Mouse (Mus musculus): Measurements from ENCODE around the gene Gpa33. TPM values are rescaled to one million over a fixed set of nuclear protein-coding genes. Genes with fewer than 3 reads are reported as not detected.

The Gpa33 gene
- total and polyA plus RNA-seq, 3 experiments = 0.04 TPM; not detected in 2

DNA sequence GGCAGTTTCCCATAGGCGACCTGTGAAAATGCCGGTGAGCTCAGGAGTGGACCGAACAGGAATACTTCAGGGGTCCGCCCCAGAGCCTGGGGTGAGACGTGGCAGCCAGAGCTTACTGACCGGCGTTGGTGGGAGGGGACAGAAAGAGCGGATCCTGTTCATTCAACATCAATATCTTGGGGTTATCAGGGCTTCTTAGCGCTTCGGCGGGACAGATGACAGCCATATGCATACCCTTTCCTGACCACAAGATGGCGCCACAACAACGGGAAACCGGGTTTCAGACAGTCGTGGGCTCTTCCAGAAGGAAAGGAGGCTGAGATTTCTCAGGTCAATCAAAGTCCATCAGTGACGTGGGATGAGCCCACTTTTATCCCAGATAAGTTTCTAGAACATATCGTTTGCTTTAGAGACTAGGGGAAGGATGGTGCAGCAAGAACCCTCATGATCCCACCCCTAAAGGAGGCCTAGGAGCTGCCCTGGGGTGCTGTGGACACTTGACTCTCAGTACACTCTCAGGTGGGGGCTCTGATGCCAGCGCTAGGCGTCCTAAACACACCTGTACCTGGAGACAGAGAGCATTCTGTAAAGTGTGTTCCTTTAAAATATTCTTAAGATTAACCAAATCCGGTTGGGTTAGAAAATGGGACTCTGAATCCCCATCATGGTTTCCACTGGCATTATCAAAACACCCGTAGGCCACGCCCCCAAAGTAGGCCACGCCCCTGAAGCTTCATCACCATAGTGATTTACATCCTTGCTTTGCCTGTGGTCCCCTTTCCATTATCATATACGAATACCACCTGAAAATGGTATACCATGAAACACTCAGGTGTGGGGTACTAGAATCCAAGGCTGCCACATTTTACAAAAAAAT lies 30.8 kb downstream of the Gpa33 start:
- Histone ChIP-seq H3K36me3 (replicated peaks in 1 of 2; ENCODE audit: control insufficient read depth in 1 of 2, insufficient read depth in 1 of 2, low read length in 1 of 2) (no peaks in the 10 kb centered on the region), H3K27ac (ENCODE audit: insufficient read depth, low read depth) (no peak overlapping the region), H3K79me2 (replicated peaks; ENCODE audit: control insufficient read depth, extremely low read depth, insufficient read depth, poor library complexity, severe bottlenecking) (no peaks in the 10 kb centered on the region), H3K9me3 (replicated peaks; ENCODE audit: low read length) (no peaks in the 10 kb centered on the region), H3K4me1 (ENCODE audit: control insufficient read depth in 1 of 2, insufficient read depth in 2 of 2) (peaks cover 0 to 14% of the 10 kb centered on the region in 2 experiments; a peak in 2 of 4 replicates), H3K4me2 (ENCODE audit: insufficient read depth, low read depth, poor library complexity, severe bottlenecking) (peak overlapping the region; percentile 19), H3K4me3 (replicated peaks in 1 of 3; ENCODE audit: low read depth in 2 of 3, low read length in 2 of 3, poor library complexity in 1 of 3) (no peak overlapping the region), H3K27me3 (replicated peaks) (peaks cover 34% of the 10 kb centered on the region), H3K9ac (ENCODE audit: insufficient read depth, low read depth) (no peak overlapping the region)
- dilution Hi-C loops (cut with MboI; ENCODE audit: extremely low pct_ligation_motif_present, extremely low pct_unique_long_range_greater_than_20kb, low sequenced_read_pairs) = no loop called here
- peak; percentile 36; the same call in 1 of the 2 replicates for TF ChIP-seq IRF4 (IDR thresholded peaks at IDR 0.05; ENCODE audit: low read depth, low read length)
- peak; percentile 64; the same call in 1 of the 2 replicates for TF ChIP-seq MYC (IDR thresholded peaks at IDR 0.05; ENCODE audit: low read depth, low read length)
- TF ChIP-seq MEF2A (IDR thresholded peaks at IDR 0.05; ENCODE audit: borderline replicate concordance, low read depth, low read length) = peak; percentile 52; the same call in 1 of the 2 replicates
- TF ChIP-seq NELFE (IDR thresholded peaks at IDR 0.05; ENCODE audit: low read depth, low read length) = peak; percentile 54; the same call in 1 of the 2 replicates
- TF ChIP-seq UBTF (IDR thresholded peaks at IDR 0.05; ENCODE audit: low read depth, low read length) = no peak
- no peak for TF ChIP-seq JUND (conservative IDR thresholded peaks at IDR 0.05; ENCODE audit: low read depth, low read length)
- TF ChIP-seq MAX (IDR thresholded peaks at IDR 0.05; ENCODE audit: low read length) = peak; percentile 39; the same call in 1 of the 2 replicates
- peak; percentile 89 for TF ChIP-seq SMC3 (IDR thresholded peaks at IDR 0.05; ENCODE audit: low read depth, low read length)
- 0 out of 2 replicates have a peak, but pooled peaks have one; percentile 21 for TF ChIP-seq NRF1 (IDR thresholded peaks at IDR 0.05; ENCODE audit: low read depth, low read length)
- peak; percentile 86 to 95 for TF ChIP-seq CTCF (conservative IDR thresholded peaks at IDR 0.05 in 1 of 2, IDR thresholded peaks at IDR 0.05 in 1 of 2; ENCODE audit: low read depth in 2 of 2, low read length in 2 of 2)
- TF ChIP-seq TCF12 (IDR thresholded peaks at IDR 0.05; ENCODE audit: low read depth, low read length) = 0 out of 2 replicates have a peak, but pooled peaks have one; percentile 32
- TF ChIP-seq ZNF384 (IDR thresholded peaks at IDR 0.05; ENCODE audit: low read depth, low read length) = no peak
- no peak for TF ChIP-seq E2F4 (IDR thresholded peaks at IDR 0.05; ENCODE audit: insufficient replicate concordance, low read depth, low read length)
- peak; percentile 93 for TF ChIP-seq RAD21 (IDR thresholded peaks at IDR 0.05; ENCODE audit: low read depth, low read length)
- TF ChIP-seq ZKSCAN1 (IDR thresholded peaks at IDR 0.05; ENCODE audit: borderline replicate concordance, low read depth, low read length) = no peak
- TF ChIP-seq KAT2A (IDR thresholded peaks at IDR 0.05; ENCODE audit: insufficient replicate concordance, low read length) = no peak
- TF ChIP-seq GABPA (IDR thresholded peaks at IDR 0.05; ENCODE audit: insufficient replicate concordance, low read depth, low read length) = no peak
- TF ChIP-seq ZC3H11A (IDR thresholded peaks at IDR 0.05; ENCODE audit: low read depth, low read length) = peak; percentile 70
- peak; percentile 69 for DNase-seq (ENCODE audit: extremely low read depth)
- in situ Hi-C loops (cut with MboI; ENCODE audit: low pct_ligation_motif_present, low pct_unique_long_range_greater_than_20kb, low sequenced_read_pairs) = loop anchor here (25.0 kb wide), 2 partner anchors 151 to 499 kb away; no protein-coding TSS in a partner anchor

All from CH12.LX (cell line).